Mouse (Mus musculus) megakaryocyte, embryonic 14.5 days (primary cell): ENCODE measurements around the gene Rgs13. TPM values are rescaled to one million over a fixed set of nuclear protein-coding genes. Genes with fewer than 3 reads are reported as not detected.

Source experiments
- H3K27me3 ChIP-seq: replicated peaks from 2 replicates; pipeline ENCODE3; 2012; ENCODE audit warnings: inconsistent platforms
- H3K36me3 ChIP-seq: replicated peaks from 2 replicates; pipeline ENCODE3; 2012; ENCODE audit warnings: low read length, inconsistent platforms, mixed read lengths
- H3K4me1 ChIP-seq: 2 replicates; pipeline ENCODE4 v1.6.1; 2012; ENCODE audit warnings: inconsistent platforms
- H3K4me3 ChIP-seq: replicated peaks from 2 replicates; pipeline ENCODE3; 2012; ENCODE audit warnings: moderate library complexity, mild to moderate bottlenecking, inconsistent platforms
- H3K9me3 ChIP-seq: 2 replicates; pipeline ENCODE4 v1.6.1; 2012; ENCODE audit warnings: inconsistent platforms
- FLI1 ChIP-seq: IDR thresholded peaks from 2 replicates; pipeline ENCODE4 v1.6.1; 2012; ENCODE audit warnings: low read length, inconsistent platforms, mixed read lengths
- GATA1 ChIP-seq: IDR thresholded peaks from 3 replicates; pipeline ENCODE4 v1.6.1; 2012; ENCODE audit warnings: mixed read lengths, low read length, inconsistent platforms, borderline replicate concordance
- polyA plus RNA-seq: library from polyadenylated mRNA; stranded (reverse); fragments of >175 nt; gene quantifications from 2 replicates; pipeline ENCODE4 v1.2.3, GENCODE M21; 2012; ENCODE audit warnings: low replicate concordance; ENCODE audit not compliant: insufficient read depth

Gene Rgs13
- polyA plus RNA-seq, 1 experiment: not detected

- H3K27me3 ChIP-seq: no peaks in the 10 kb centered on the region
- peaks cover 21% of the 10 kb centered on the region for H3K4me1 ChIP-seq
- no peak for TF ChIP-seq GATA1
- TF ChIP-seq FLI1: no peak
- no peaks in the 10 kb centered on the region for H3K36me3 ChIP-seq
- no peak overlapping the region for H3K4me3 ChIP-seq
- H3K9me3 ChIP-seq: no peaks in the 10 kb centered on the region
Measured at GRCm38 (mm10) chr1:144184955-144185715, 8.0 kb upstream of the Rgs13 start.

- no peak overlapping the region for H3K4me3 ChIP-seq
- no peaks in the 10 kb centered on the region for H3K36me3 ChIP-seq
- H3K27me3 ChIP-seq: no peaks in the 10 kb centered on the region
- H3K4me1 ChIP-seq: peaks cover 21% of the 10 kb centered on the region
- no peaks in the 10 kb centered on the region for H3K9me3 ChIP-seq
- TF ChIP-seq GATA1 (no peak), FLI1 (no peak)
Measured at GRCm38 (mm10) chr1:144183622-144184021, 6.5 kb upstream of the Rgs13 start.

DNA sequence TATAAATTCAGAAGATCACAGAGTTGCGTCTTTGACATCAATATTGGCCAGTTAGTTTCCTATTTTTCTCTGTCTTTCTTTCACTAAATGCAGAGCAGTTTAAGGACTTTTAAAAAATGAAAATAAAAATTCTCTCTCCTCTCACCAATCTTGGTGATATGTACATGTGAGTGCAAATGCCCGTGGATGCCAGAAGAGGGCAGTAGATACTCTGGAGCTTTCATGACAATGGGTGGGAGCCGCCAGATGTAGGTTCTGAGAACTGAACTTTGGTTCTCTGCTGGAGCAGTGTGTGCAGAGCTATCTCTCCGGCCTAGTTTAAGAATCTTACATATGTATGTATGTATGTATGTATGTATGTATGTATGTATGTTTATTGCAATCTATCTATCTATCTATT lies 2.4 kb upstream of the Rgs13 start:
- Histone ChIP-seq H3K36me3 (no peaks in the 10 kb centered on the region), H3K4me3 (no peak overlapping the region), H3K4me1 (peaks cover under 1% of the 10 kb centered on the region), H3K27me3 (no peaks in the 10 kb centered on the region), H3K9me3 (no peaks in the 10 kb centered on the region)
- TF ChIP-seq GATA1 (no peak), FLI1 (no peak)

- no peak overlapping the region for H3K4me3 ChIP-seq
- no peaks in the 10 kb centered on the region for H3K27me3 ChIP-seq
- no peaks in the 10 kb centered on the region for H3K36me3 ChIP-seq
- TF ChIP-seq FLI1 (no peak), GATA1 (no peak)
- H3K4me1 ChIP-seq: no peaks in the 10 kb centered on the region
- no peaks in the 10 kb centered on the region for H3K9me3 ChIP-seq
Measured at GRCm38 (mm10) chr1:144178281-144178957, 1.2 kb upstream of the Rgs13 start.

GRCm38 (mm10) chr1:144177620-144178019 lies 448 bp upstream of the Rgs13 start:
- TF ChIP-seq GATA1 (no peak), FLI1 (no peak)
- Histone ChIP-seq H3K9me3 (no peaks in the 10 kb centered on the region), H3K4me3 (no peak overlapping the region), H3K36me3 (no peaks in the 10 kb centered on the region), H3K4me1 (no peaks in the 10 kb centered on the region), H3K27me3 (no peaks in the 10 kb centered on the region)

DNA sequence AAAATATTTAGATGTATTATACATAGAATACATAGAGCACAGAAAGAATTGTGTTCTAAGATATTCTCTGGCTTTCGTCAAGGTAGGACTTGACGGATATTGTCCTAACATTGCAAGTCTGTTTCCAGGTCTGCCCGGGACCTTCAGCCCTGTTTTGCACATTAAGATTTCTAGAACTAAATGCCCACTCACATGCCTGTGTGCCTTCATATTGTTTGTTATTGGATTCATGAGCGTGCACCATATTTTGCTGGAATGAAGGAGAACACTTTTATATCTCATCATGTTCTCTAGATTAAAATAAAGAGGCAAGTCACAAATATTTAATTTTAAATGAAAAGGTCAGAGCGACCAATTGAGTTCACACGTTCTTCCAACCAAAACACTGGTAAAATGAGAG lies 2.4 kb downstream of the Rgs13 start:
- Histone ChIP-seq H3K9me3 (no peaks in the 10 kb centered on the region), H3K27me3 (no peaks in the 10 kb centered on the region), H3K4me3 (no peak overlapping the region), H3K4me1 (no peaks in the 10 kb centered on the region), H3K36me3 (no peaks in the 10 kb centered on the region)
- TF ChIP-seq GATA1 (no peak), FLI1 (no peak)

GRCm38 (mm10) chr1:144173568-144174036 lies 3.6 kb downstream of the Rgs13 start:
- TF ChIP-seq GATA1 (no peak), FLI1 (no peak)
- Histone ChIP-seq H3K9me3 (no peaks in the 10 kb centered on the region), H3K36me3 (no peaks in the 10 kb centered on the region), H3K4me1 (no peaks in the 10 kb centered on the region), H3K27me3 (no peaks in the 10 kb centered on the region), H3K4me3 (no peak overlapping the region)

- TF ChIP-seq FLI1 (no peak), GATA1 (no peak)
- no peaks in the 10 kb centered on the region for H3K4me1 ChIP-seq
- H3K4me3 ChIP-seq: no peak overlapping the region
- H3K27me3 ChIP-seq: no peaks in the 10 kb centered on the region
- H3K9me3 ChIP-seq: no peaks in the 10 kb centered on the region
- no peaks in the 10 kb centered on the region for H3K36me3 ChIP-seq
Measured at GRCm38 (mm10) chr1:144168921-144169320, 8.3 kb downstream of the Rgs13 start.

GRCm38 (mm10) chr1:144167761-144168160 lies 9.4 kb downstream of the Rgs13 start:
- H3K4me1 ChIP-seq: no peaks in the 10 kb centered on the region
- no peaks in the 10 kb centered on the region for H3K9me3 ChIP-seq
- H3K36me3 ChIP-seq: no peaks in the 10 kb centered on the region
- H3K27me3 ChIP-seq: no peaks in the 10 kb centered on the region
- no peak overlapping the region for H3K4me3 ChIP-seq
- no peak for TF ChIP-seq GATA1
- TF ChIP-seq FLI1: no peak

DNA sequence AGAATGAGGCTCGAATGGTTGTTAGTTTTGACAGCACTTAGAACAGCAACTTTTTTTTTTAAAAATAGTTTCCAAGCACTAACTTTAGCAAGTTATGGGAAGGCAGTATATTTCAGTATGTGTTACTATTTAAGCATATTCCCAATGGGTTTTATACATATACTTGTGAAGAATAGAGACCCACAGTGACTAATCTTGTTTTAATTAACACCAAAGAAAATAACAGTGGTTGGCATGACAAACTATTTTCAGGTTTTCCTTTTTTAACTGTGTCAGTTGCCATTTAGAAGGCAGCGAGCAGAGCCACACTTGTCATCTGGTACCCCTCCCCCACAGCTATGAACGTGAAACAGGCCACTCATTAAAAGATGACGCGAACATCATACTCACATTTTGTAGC lies 10.3 kb downstream of the Rgs13 start:
- TF ChIP-seq FLI1: no peak
- no peak for TF ChIP-seq GATA1
- Histone ChIP-seq H3K27me3 (no peaks in the 10 kb centered on the region), H3K9me3 (no peaks in the 10 kb centered on the region), H3K4me1 (no peaks in the 10 kb centered on the region), H3K36me3 (no peaks in the 10 kb centered on the region), H3K4me3 (no peak overlapping the region)

DNA sequence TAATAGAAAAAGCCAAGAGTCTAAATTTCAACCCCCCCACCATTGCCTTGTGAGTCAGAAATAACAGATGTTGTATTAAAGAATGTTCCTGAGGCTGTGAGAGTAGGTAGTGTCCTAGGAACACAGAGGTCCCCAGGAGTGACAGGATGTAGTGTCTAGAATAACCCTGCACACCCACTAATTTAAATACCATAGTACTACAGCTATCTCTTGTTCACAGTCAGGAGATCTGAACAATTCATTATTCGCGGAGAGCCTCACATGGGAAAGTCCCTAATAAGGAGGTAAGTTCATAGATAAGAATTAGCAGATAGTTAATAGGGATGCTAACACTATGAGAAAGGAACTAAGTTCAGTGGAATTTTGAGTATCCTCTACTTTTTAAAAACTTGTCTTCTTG lies 10.9 kb downstream of the Rgs13 start:
- H3K9me3 ChIP-seq: no peaks in the 10 kb centered on the region
- H3K4me1 ChIP-seq: no peaks in the 10 kb centered on the region
- no peak for TF ChIP-seq GATA1
- no peak for TF ChIP-seq FLI1
- no peaks in the 10 kb centered on the region for H3K27me3 ChIP-seq
- H3K4me3 ChIP-seq: no peak overlapping the region
- no peaks in the 10 kb centered on the region for H3K36me3 ChIP-seq
